Mouse (Mus musculus): ENCODE measurements around the gene Lrp8.
A peak's percentile ranks its signal among the peaks of the same experiment; 100 is the strongest.

The Lrp8 gene

GRCm38 (mm10) chr4:107843687-107844086 lies 41.6 kb downstream of the Lrp8 start:
- no peak for DNase-seq (ENCODE audit: low read depth in 1 of 2, low spot score in 2 of 2)

- peak; percentile 28 to 64 for DNase-seq (ENCODE audit: low read depth in 1 of 2, low spot score in 2 of 2)
Measured at GRCm38 (mm10) chr4:107844971-107845370, 42.9 kb downstream of the Lrp8 start.

- DNase-seq (ENCODE audit: low read depth in 1 of 2, low spot score in 2 of 2), result no peak
Measured at GRCm38 (mm10) chr4:107846795-107847194, 44.7 kb downstream of the Lrp8 start.

GRCm38 (mm10) chr4:107848546-107848945 lies 46.5 kb downstream of the Lrp8 start:
- no peak for DNase-seq (ENCODE audit: low read depth in 1 of 2, low spot score in 2 of 2)

- no peak for DNase-seq (ENCODE audit: low read depth in 1 of 2, low spot score in 2 of 2)
Measured at GRCm38 (mm10) chr4:107849621-107850020, 47.6 kb downstream of the Lrp8 start.

- no peak for DNase-seq (ENCODE audit: low read depth in 1 of 2, low spot score in 2 of 2)
Measured at GRCm38 (mm10) chr4:107850091-107850490, 48.0 kb downstream of the Lrp8 start.

- no peak for DNase-seq (ENCODE audit: low read depth in 1 of 2, low spot score in 2 of 2)
Measured at GRCm38 (mm10) chr4:107853333-107853732, 51.3 kb downstream of the Lrp8 start.

- no peak for DNase-seq (ENCODE audit: low read depth in 1 of 2, low spot score in 2 of 2)
Measured at GRCm38 (mm10) chr4:107853836-107854235, 51.8 kb downstream of the Lrp8 start.

GRCm38 (mm10) chr4:107856958-107857686 lies 55.1 kb downstream of the Lrp8 start:
- no peak for DNase-seq (ENCODE audit: low read depth in 1 of 2, low spot score in 2 of 2)

- no peak for DNase-seq (ENCODE audit: low read depth in 1 of 2, low spot score in 2 of 2)
Measured at GRCm38 (mm10) chr4:107858995-107859394, 56.9 kb downstream of the Lrp8 start.

GRCm38 (mm10) chr4:107864866-107865265 lies 62.8 kb downstream of the Lrp8 start:
- DNase-seq (ENCODE audit: low read depth in 1 of 2, low spot score in 2 of 2), result no peak

- peak; percentile 82 to 92 for DNase-seq (ENCODE audit: low read depth in 1 of 2, low spot score in 2 of 2)
Measured at GRCm38 (mm10) chr4:107879254-107880050, 77.4 kb downstream of the Lrp8 start, which contains the start of gene Magoh. Gene Magoh (plus strand): TSS chr4:107879755.

GRCm38 (mm10) chr4:107881631-107882030 lies 79.6 kb downstream of the Lrp8 start:
- no peak for DNase-seq (ENCODE audit: low read depth in 1 of 2, low spot score in 2 of 2)

GRCm38 (mm10) chr4:107886371-107886770 lies 84.3 kb downstream of the Lrp8 start:
- no peak for DNase-seq (ENCODE audit: low read depth in 1 of 2, low spot score in 2 of 2)

- no peak for DNase-seq (ENCODE audit: low read depth in 1 of 2, low spot score in 2 of 2)
Measured at GRCm38 (mm10) chr4:107889385-107889730, 87.3 kb downstream of the Lrp8 start.

- peak; percentile 61 to 78 for DNase-seq (ENCODE audit: low read depth in 1 of 2, low spot score in 2 of 2)
Measured at GRCm38 (mm10) chr4:107889731-107890432, 87.8 kb downstream of the Lrp8 start, which contains the start of gene 0610037L13Rik. Gene 0610037L13Rik (plus strand): TSS chr4:107889813.

GRCm38 (mm10) chr4:107892663-107893062 lies 90.6 kb downstream of the Lrp8 start:
- no peak for DNase-seq (ENCODE audit: low read depth in 1 of 2, low spot score in 2 of 2)

- no peak for DNase-seq (ENCODE audit: low read depth in 1 of 2, low spot score in 2 of 2)
Measured at GRCm38 (mm10) chr4:107899211-107899927, 97.3 kb downstream of the Lrp8 start.

- no peak for DNase-seq (ENCODE audit: low read depth in 1 of 2, low spot score in 2 of 2)
Measured at GRCm38 (mm10) chr4:107900206-107900605, 98.1 kb downstream of the Lrp8 start.

GRCm38 (mm10) chr4:107904252-107904651 lies 102.2 kb downstream of the Lrp8 start:
- DNase-seq (ENCODE audit: low read depth in 1 of 2, low spot score in 2 of 2), result no peak

- no peak for DNase-seq (ENCODE audit: low read depth in 1 of 2, low spot score in 2 of 2)
Measured at GRCm38 (mm10) chr4:107906561-107906960, 104.5 kb downstream of the Lrp8 start.

Data from monocyte, adult 2 months (primary cell).